Mouse (Mus musculus): ENCODE results near the gene Btg1-ps1. TPM values are rescaled to one million over a fixed set of nuclear protein-coding genes. Genes with fewer than 3 reads are reported as not detected.
"Not testable (repeated sequence)": the region's sequence is repeated elsewhere in the genome, so short reads cannot be mapped to it uniquely, and the experiment has no call there.

Btg1-ps1 gene
- polyA plus RNA-seq (2014; fragmentation: Nextera tagmentation; extraction: Ambion mirVana): not detected in 2 replicates

- H3K4me3 ChIP-seq (ENCODE audit: low read depth, low read length); H3K27ac ChIP-seq (ENCODE audit: low read depth, low read length); H3K9me3 ChIP-seq (replicated peaks; ENCODE audit: control insufficient read depth, low read length); DNase-seq (ENCODE audit: low spot score); H3K36me3 ChIP-seq (ENCODE audit: control insufficient read depth, insufficient read depth, low read length); H3K4me2 ChIP-seq (ENCODE audit: low read length); H3K9ac ChIP-seq (ENCODE audit: low read length); H3K27me3 ChIP-seq (replicated peaks; ENCODE audit: control insufficient read depth, insufficient read depth, low read length); ATAC-seq; H3K4me1 ChIP-seq (ENCODE audit: control insufficient read depth, insufficient read depth, low read length): not testable (repeated sequence)
Observed at GRCm38 (mm10) chrX:38018597-38018996, at the start of gene Btg1-ps1. TSS of gene Btg1-ps1 (minus strand) at chrX:38018815.

GRCm38 (mm10) chrX:38066175-38066574 lies 47.6 kb upstream of the Btg1-ps1 start, which contains the start of gene Rhox10:
TSS of gene Rhox10 (plus strand) at chrX:38066475.
- no peak within 1 kb of the TSS for H3K27ac ChIP-seq (ENCODE audit: low read depth, low read length)
- 91% methylated on average over 11 of the region's 11 CpGs for WGBS
- H3K9me3 ChIP-seq (replicated peaks; ENCODE audit: control insufficient read depth, low read length): no peaks in the 10 kb centered on the region
- H3K4me3 ChIP-seq (ENCODE audit: low read depth, low read length): no peak within 1 kb of the TSS
- no peak for DNase-seq (ENCODE audit: low spot score)
- no peaks in the 10 kb centered on the region for H3K4me1 ChIP-seq (ENCODE audit: control insufficient read depth, insufficient read depth, low read length)
- H3K27me3 ChIP-seq (replicated peaks; ENCODE audit: control insufficient read depth, insufficient read depth, low read length): no peaks in the 10 kb centered on the region
- no peak within 1 kb of the TSS for H3K4me2 ChIP-seq (ENCODE audit: low read length)
- H3K9ac ChIP-seq (ENCODE audit: low read length): no peak within 1 kb of the TSS
- no peak for ATAC-seq
- no peaks in the 10 kb centered on the region for H3K36me3 ChIP-seq (ENCODE audit: control insufficient read depth, insufficient read depth, low read length)

GRCm38 (mm10) chrX:38061544-38061943 lies 42.9 kb upstream of the Btg1-ps1 start:
- Histone ChIP-seq H3K27ac (ENCODE audit: low read depth, low read length) (no peak overlapping the region), H3K9ac (ENCODE audit: low read length) (no peak overlapping the region), H3K36me3 (ENCODE audit: control insufficient read depth, insufficient read depth, low read length) (no peaks in the 10 kb centered on the region), H3K4me3 (ENCODE audit: low read depth, low read length) (no peak overlapping the region), H3K27me3 (replicated peaks; ENCODE audit: control insufficient read depth, insufficient read depth, low read length) (no peaks in the 10 kb centered on the region), H3K4me1 (ENCODE audit: control insufficient read depth, insufficient read depth, low read length) (no peaks in the 10 kb centered on the region), H3K9me3 (replicated peaks; ENCODE audit: control insufficient read depth, low read length) (no peaks in the 10 kb centered on the region), H3K4me2 (ENCODE audit: low read length) (no peak overlapping the region)
- WGBS: 3% methylated on average over 1 of the region's 1 CpGs
- DNase-seq (ENCODE audit: low spot score): peak; percentile 30
- no peak for ATAC-seq

DNA sequence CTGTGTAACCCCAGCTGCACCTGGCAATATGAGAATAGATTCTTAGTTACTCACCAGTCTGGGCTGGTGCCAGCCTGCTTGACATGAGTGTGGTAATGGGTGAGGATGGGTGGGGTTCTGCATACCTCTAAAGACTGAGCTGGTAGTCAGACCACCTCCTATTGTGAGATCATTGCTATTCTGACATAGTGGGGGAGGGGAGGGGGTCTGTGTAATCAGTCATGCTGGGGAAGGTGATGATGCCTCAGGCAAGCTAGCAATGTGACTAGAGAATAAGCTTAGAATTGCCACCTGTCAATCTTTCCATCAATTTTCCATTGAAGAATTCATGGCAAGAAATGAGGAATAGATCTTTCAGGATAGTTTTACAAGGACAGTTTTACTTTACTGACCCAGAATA lies 24.4 kb upstream of the Btg1-ps1 start, which contains the start of gene Btg1-ps2:
Btg1-ps2 (minus strand) TSS at position 101 of the 400 bp plus-strand sequence.
- not testable (repeated sequence) for H3K4me2 ChIP-seq (ENCODE audit: low read length); H3K9me3 ChIP-seq (replicated peaks; ENCODE audit: control insufficient read depth, low read length); H3K9ac ChIP-seq (ENCODE audit: low read length); H3K27me3 ChIP-seq (replicated peaks; ENCODE audit: control insufficient read depth, insufficient read depth, low read length); DNase-seq (ENCODE audit: low spot score); ATAC-seq; H3K4me1 ChIP-seq (ENCODE audit: control insufficient read depth, insufficient read depth, low read length); H3K4me3 ChIP-seq (ENCODE audit: low read depth, low read length); H3K27ac ChIP-seq (ENCODE audit: low read depth, low read length); H3K36me3 ChIP-seq (ENCODE audit: control insufficient read depth, insufficient read depth, low read length)

DNA sequence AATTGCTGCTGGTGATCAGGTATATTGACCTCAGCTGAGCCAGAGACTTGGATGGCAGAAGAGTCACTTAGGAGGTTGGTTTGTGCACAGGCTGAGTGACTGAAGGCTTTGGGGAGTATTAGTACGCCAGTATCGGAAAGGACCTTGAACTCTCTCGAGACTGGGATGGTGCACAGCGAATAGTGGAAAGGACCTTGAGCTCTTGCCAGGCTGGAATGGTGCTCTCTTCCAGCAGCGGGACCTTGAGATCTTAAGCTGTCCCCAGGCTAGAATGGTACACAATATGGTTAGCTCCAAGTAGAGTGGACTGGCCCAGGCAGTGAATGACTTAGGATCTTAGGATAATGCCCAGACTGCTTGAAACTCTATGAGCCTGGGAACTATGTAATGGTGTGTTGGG lies 21.1 kb upstream of the Btg1-ps1 start:
- Histone ChIP-seq H3K27ac (ENCODE audit: low read depth, low read length) (no peak overlapping the region), H3K36me3 (ENCODE audit: control insufficient read depth, insufficient read depth, low read length) (no peaks in the 10 kb centered on the region), H3K9ac (ENCODE audit: low read length) (no peak overlapping the region), H3K4me2 (ENCODE audit: low read length) (no peak overlapping the region), H3K27me3 (replicated peaks; ENCODE audit: control insufficient read depth, insufficient read depth, low read length) (no peaks in the 10 kb centered on the region), H3K4me1 (ENCODE audit: control insufficient read depth, insufficient read depth, low read length) (no peaks in the 10 kb centered on the region), H3K9me3 (replicated peaks; ENCODE audit: control insufficient read depth, low read length) (no peaks in the 10 kb centered on the region), H3K4me3 (ENCODE audit: low read depth, low read length) (no peak overlapping the region)
- DNase-seq (ENCODE audit: low spot score): no peak
- ATAC-seq: no peak
- WGBS: 94% methylated on average over 5 of the region's 5 CpGs

DNA sequence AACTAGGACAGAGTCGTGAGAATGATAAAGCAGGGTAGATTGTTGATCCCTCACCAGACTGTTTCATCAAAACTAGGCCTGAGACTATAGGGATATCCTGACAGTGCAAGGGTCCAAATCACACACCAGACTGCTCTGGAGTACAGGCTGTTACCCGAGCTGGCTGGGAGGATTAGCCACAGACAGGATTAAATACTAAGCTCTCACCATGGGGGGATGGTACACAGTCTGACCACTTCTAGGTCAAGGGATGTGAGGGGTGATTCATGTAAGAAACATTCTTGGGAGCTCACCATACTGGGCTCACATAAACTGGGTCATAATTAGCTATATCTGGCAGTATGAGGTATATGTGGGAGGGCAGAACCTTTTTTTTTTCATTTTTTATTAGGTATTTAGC lies 15.2 kb upstream of the Btg1-ps1 start:
- WGBS: 58% methylated on average over 2 of the region's 2 CpGs
- ATAC-seq: no peak
- no peak for DNase-seq (ENCODE audit: low spot score)
- Histone ChIP-seq H3K9me3 (replicated peaks; ENCODE audit: control insufficient read depth, low read length) (no peaks in the 10 kb centered on the region), H3K27ac (ENCODE audit: low read depth, low read length) (no peak overlapping the region), H3K36me3 (ENCODE audit: control insufficient read depth, insufficient read depth, low read length) (no peaks in the 10 kb centered on the region), H3K4me3 (ENCODE audit: low read depth, low read length) (no peak overlapping the region), H3K9ac (ENCODE audit: low read length) (no peak overlapping the region), H3K4me1 (ENCODE audit: control insufficient read depth, insufficient read depth, low read length) (no peaks in the 10 kb centered on the region), H3K27me3 (replicated peaks; ENCODE audit: control insufficient read depth, insufficient read depth, low read length) (no peaks in the 10 kb centered on the region), H3K4me2 (ENCODE audit: low read length) (no peak overlapping the region)

DNA sequence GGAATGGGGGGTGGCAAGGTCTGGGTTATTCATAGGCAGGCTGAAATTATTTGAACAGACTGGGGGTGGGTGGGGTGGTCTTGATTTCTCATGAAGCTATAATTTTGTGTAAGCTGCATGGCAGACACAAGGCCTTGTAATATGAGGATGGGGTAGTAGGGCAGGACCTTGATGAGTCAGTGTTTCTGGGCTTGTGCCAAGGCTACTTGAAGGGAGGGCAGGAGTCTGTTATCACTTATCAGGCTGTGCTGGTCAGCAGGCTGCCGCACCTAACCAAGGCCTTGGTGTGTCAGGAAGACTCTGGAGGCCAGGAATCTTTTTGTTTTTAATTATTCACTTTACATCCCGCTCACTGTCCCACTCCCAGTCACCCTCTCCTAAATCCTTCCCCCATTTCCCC lies 9.9 kb downstream of the Btg1-ps1 start:
- WGBS: 68% methylated on average over 2 of the region's 2 CpGs

More for the DNA sequence above, 9.9 kb downstream of the Btg1-ps1 start:
- Histone ChIP-seq H3K27me3 (replicated peaks; ENCODE audit: control insufficient read depth, insufficient read depth, low read length) (no peaks in the 10 kb centered on the region), H3K4me3 (ENCODE audit: low read depth, low read length) (no peak overlapping the region), H3K27ac (ENCODE audit: low read depth, low read length) (no peak overlapping the region), H3K36me3 (ENCODE audit: control insufficient read depth, insufficient read depth, low read length) (no peaks in the 10 kb centered on the region), H3K9ac (ENCODE audit: low read length) (no peak overlapping the region), H3K9me3 (replicated peaks; ENCODE audit: control insufficient read depth, low read length) (no peaks in the 10 kb centered on the region), H3K4me2 (ENCODE audit: low read length) (no peak overlapping the region), H3K4me1 (ENCODE audit: control insufficient read depth, insufficient read depth, low read length) (no peaks in the 10 kb centered on the region)
- DNase-seq (ENCODE audit: low spot score): no peak
- ATAC-seq: no peak

Other genes starting within 250 kb of the Btg1-ps1 start
- gene Rhox5, start 214.0 kb downstream of the Btg1-ps1 start, polyA plus RNA-seq (2014; fragmentation: Nextera tagmentation; extraction: Ambion mirVana): not detected in 2 replicates
- gene Rhox6, start 191.9 kb downstream of the Btg1-ps1 start, polyA plus RNA-seq (2014; fragmentation: Nextera tagmentation; extraction: Ambion mirVana): not detected in 2 replicates
- not detected in 2 replicates for gene Rhox7a, start 187.1 kb downstream of the Btg1-ps1 start, polyA plus RNA-seq (2014; fragmentation: Nextera tagmentation; extraction: Ambion mirVana)
- gene Rhox8, start 139.9 kb downstream of the Btg1-ps1 start, polyA plus RNA-seq (2014; fragmentation: Nextera tagmentation; extraction: Ambion mirVana): not detected in 2 replicates
- gene Rhox7b, start 121.6 kb downstream of the Btg1-ps1 start, polyA plus RNA-seq (2014; fragmentation: Nextera tagmentation; extraction: Ambion mirVana): not detected in 2 replicates
- not detected in 2 replicates for gene Rhox9, start 117.0 kb downstream of the Btg1-ps1 start, polyA plus RNA-seq (2014; fragmentation: Nextera tagmentation; extraction: Ambion mirVana)
- not detected in 2 replicates for gene Btg1-ps2, start 24.3 kb upstream of the Btg1-ps1 start, polyA plus RNA-seq (2014; fragmentation: Nextera tagmentation; extraction: Ambion mirVana)
- gene Rhox10, start 47.7 kb upstream of the Btg1-ps1 start, polyA plus RNA-seq (2014; fragmentation: Nextera tagmentation; extraction: Ambion mirVana): not detected in 2 replicates
- gene Rhox11, start 66.3 kb upstream of the Btg1-ps1 start, polyA plus RNA-seq (2014; fragmentation: Nextera tagmentation; extraction: Ambion mirVana): not detected in 2 replicates
- gene Rhox12, start 92.1 kb upstream of the Btg1-ps1 start, polyA plus RNA-seq (2014; fragmentation: Nextera tagmentation; extraction: Ambion mirVana): not detected in 2 replicates
- gene Rhox13, start 102.4 kb upstream of the Btg1-ps1 start, polyA plus RNA-seq (2014; fragmentation: Nextera tagmentation; extraction: Ambion mirVana): not detected in 2 replicates
- gene Zbtb33, start 171.0 kb upstream of the Btg1-ps1 start, polyA plus RNA-seq (2014; fragmentation: Nextera tagmentation; extraction: Ambion mirVana): 9.5 and 10.5 TPM in 2 replicates
- 13.9 and 15.8 TPM in 2 replicates for gene Tmem255a, start 233.6 kb upstream of the Btg1-ps1 start, polyA plus RNA-seq (2014; fragmentation: Nextera tagmentation; extraction: Ambion mirVana)

Measured in forebrain, embryonic 14.5 days (tissue).